Mouse (Mus musculus) thymus, adult 18-20 months (tissue): ENCODE data around the gene Rnd3.

Source experiments
- DNase-seq, 2 experiments: peaks; one replicate each; pipeline ENCODE4 v3.0.0; 2022; ENCODE audit warnings: mixed read lengths in 2 of 2

The Rnd3 gene

DNA sequence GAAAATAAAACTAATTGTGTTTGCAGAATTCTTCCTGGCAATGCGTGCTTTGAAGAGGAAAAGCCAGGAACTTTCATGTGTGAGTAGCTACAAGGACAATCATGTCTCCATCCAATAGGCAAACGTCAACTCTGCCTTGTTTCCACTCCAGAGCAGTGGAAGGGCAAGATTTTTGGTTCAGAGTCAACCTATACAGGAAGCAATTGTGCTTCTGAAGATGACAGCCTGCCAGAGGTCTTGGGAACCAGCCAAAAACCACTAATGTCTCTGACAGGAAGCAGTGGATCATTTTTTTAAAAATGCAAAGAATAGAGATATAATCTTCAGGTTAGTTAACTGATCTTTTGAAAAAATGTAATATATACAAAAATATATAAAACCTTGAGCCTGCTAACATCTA, 38.6 kb downstream of the Rnd3 start:
- no peak for DNase-seq

DNA sequence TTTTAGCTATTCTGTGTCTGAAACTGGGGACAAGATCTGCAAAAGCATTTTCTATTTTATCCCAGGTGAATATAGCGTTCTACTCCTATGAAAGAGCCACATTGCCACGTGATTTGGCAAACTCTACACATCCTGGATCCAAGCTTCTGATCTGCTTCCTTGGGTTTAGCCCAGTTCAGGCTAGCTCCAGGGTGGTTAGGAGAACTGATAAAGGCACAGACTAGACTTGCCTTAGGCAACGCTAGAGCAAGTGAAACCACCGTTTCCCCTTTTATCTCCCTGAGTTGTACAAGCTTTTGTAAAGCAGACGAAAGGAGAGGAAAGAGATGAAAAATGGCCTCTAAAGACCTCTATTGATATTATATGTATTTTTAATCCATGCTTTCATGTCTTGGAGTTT, 40.3 kb downstream of the Rnd3 start:
- DNase-seq, result no peak

DNA sequence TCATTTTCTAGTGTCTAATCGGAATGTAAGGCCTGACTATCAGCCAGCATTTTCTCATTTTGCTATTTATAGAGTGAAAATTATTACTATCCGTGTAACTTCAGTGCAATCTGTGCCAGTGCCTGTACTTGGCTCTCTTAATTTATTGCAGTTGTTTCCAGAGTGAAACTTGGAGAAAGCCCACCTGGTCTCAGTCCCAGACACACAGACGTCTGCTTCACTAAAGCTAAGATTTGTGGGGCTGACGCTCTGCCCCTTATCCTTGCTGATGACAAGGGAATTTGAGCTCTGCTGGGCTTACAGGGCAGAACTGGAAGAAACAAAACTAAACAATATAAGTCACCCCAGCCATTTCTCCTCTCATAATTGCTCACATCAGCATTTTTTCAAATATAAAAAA, 47.7 kb downstream of the Rnd3 start:
- no peak for DNase-seq

DNA sequence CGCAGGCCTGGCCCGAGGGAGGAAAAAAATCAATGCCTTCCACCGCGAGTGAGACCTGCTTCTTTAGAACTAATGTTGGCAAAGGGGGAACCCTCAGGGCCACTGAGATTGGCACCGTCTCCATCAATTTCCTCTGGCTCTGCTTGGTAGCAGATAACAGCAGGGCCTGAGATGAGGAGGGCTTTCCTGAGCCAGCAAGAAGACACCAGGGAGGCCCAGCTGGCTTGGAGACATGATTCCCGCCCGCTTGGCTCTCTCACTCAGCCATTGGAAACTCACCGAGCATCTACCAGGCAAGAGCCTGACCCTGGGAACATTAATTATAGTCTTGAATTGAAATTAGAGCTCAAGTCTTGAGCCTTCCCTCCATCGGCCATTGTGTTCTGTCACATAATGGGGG, 48.9 kb downstream of the Rnd3 start:
- DNase-seq, result no peak

DNA sequence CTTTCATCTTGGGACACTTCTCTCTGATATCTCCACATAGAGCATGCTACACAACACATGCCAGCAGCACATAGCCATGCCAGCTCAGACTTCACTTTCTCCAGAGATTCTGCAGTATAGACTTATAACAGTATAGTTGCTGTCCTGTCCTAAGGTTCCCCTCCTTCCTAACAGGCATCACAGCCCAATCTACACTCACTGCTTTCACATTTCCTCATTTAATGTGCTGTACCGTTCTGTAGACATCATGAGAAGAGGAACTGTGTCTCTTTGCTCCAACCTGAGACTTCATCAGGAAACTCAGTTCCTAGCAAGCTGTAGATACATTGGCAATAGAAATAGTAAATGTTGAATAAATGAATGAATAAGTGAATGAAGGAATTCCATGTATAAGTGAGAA, 49.7 kb downstream of the Rnd3 start:
- DNase-seq, result no peak

DNA sequence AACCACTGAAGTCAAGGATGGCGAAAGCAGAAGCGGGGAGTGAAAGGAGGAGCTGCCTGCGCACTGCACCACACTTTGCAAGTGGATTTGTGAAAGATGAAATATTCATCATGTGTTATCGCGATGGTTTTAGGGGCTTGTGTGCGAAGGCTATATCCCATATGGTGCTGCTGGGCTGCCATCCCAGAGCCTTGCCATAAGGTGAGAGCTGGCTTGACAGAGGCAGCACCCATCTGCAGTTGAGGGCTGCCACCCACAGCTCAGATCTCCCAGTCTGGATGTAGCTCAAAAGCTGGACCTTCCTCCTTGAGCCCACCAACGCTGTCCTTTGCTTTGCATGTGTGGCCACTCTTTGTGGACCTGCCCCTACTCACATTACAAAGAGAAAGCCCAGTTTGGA, 58.2 kb downstream of the Rnd3 start:
- DNase-seq, result no peak

DNA sequence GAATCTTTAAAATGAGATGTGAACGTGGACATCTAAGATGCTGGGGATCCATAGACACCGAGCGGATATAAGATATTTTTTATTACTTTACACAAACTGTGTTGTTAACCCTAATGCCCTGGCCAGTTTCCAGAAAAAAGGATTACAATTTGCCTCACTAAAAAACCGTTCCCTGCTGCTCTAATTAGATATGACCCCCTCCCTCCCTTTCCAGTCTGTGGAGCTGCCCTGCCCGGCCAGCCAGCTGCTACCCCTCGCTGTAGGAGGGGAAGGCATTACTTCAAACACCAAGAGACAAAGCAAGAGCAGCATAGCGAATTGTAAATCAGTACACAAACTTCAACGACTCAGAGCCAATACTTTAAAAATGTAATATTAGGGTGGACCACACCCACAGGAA, 58.9 kb downstream of the Rnd3 start:
- DNase-seq, result no peak

DNA sequence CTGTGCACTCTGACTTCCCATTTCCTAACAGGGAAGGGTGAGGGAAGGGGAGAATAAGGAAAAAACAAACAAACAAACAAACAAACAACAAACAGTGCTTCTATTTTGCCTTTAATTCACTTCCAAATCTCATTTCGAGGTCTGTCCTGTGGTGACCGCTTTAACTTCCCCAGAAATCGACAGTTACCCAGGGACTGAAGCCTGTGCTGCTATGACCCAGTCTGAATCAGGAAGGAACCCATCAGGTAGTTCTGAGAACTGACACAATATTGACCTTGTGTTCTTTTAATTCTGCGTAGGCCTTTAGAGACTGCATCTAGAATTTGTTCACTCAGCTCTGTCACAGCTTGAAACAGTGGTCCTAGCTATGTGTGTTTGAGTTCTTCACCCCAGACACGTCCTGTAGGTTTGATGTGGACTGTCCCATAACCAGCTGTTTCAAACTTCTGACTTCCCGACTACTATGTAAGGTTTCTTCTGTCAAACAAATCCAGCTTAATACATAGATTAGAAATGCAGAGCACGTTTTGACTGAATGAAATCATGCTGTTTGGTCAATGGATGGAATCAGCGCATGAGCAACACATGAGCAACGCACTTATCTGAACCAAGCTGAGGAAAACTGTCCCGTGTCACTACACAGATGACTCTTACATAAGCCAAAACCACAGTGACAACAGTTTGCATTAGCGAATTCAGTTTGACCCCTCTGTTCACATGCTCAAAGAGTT, 59.9 kb downstream of the Rnd3 start:
- DNase-seq, result no peak

DNA sequence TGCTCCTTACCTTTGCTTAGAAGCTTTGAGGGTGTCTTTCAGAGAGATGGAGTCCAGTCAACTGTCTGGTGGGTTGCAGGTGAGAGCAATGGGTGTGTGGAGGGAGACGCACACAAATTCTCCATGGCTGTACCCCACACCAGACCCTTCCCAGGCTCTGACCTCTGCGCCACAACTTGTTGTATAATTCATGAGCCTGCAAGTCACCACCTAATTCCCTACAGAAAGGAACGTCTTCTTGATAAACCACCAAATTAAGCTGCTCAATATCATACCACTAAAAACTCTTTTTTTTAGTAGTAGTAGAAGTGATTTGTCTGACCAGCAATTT, 60.8 kb downstream of the Rnd3 start:
- no peak for DNase-seq

DNA sequence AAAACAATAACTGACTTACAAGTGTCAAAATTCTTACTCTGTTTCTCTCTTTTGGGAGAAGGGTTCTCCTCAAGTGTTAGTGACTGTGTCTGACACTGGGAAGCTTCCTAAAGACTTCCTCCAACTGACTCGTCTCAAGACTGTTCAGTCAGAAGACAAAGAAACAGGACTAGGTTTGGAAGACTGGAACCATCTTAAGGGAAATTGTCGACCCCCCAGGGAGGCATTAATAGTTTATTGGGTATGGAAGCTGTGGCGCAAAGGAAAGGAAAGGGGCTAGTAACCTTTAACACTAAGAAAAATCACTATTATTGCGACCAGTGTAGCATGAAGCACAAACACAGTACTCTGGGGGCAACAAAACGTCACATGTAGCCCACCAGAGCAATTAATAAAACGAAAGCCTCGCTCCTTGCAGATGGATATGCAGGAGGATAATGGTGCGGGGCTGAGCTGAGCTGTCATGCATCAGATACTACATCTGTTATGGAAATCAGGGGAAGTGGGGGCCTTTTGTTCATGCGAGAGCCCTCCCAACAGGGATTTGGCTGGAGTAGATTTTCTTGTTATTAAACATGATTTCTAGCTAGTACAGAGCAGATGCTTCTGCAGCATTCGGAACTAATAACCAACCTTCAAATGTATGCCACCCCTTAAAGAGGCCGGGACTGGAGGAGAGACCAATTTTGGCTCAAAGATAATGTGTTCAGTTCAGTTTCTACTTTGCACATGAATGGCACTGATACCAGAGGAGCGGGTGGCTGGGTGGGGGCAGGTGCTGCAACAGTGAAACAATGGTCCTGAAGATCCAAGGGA, 61.4 kb downstream of the Rnd3 start:
- DNase-seq, result no peak

DNA sequence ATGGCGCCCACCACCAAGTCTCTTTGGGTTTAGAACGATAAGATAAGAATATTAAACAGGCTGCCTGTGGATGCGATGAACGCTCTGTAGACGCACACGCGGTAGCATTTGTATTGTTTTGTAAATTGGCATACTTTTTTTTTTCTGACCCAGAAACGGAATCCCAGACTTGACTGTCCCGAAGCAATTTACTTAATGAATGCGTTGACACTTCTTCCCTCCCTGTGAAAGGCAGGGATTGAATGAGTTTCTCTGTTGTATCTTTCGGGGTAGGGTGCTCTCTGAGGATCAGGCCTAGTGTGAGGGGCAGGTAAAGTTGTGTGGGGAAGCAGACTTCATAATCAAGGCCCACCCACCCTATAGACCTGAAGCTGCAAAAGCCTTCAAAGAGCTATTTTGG, 63.8 kb downstream of the Rnd3 start:
- DNase-seq, result no peak

DNA sequence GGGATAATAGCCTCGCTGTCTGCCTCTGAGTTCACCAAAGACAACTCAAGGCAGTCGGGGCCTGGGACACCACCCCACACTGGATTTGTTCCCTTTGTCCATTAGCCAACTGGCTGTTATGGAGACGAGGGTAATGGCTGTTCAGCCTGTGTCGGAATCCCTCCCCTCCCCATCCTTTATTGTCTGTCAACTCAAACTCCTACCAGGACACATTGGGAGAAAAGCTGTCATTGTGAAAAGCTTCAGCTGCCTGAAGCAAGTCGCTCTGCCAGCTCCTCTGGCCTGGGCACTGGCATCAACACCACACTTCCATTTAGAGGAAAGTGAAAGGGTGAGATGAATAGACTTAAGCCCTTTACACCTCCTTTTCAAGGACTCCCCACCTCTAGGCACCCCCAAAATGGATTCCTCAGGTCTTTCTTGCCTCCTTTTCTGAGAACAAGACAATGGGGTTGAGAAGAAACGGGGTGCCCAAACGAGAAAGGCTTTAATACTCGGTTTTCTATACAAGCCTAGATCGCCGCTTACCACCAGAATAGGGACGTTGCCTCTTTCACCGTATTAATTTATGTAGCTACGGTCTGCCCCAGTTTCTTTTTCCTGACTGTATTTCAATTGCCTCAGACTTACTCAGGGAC, 66.1 kb downstream of the Rnd3 start:
- DNase-seq, result no peak
